Mouse (Mus musculus): ENCODE measurements around the gene Nup107.

- TF ChIP-seq CTCF (IDR thresholded peaks at IDR 0.05; ENCODE audit: low read depth, low read length), result no peak
- TF ChIP-seq EP300 (IDR thresholded peaks at IDR 0.05; ENCODE audit: insufficient read depth, low read depth, low read length), result no peak
These were observed 49.3 kb downstream of the Nup107 start for GRCm38 (mm10) chr10:117743182-117743581.
